Mouse (Mus musculus): Measurements from ENCODE around the gene Pstk.

GRCm38 (mm10) chr7:131424912-131425311, 54.0 kb downstream of the Pstk start:
- TF ChIP-seq CTCF (IDR thresholded peaks at IDR 0.05; ENCODE audit: borderline replicate concordance, extremely low read depth, insufficient read depth, insufficient read length) (no peak), POLR2A (IDR thresholded peaks at IDR 0.05; ENCODE audit: borderline replicate concordance, extremely low read depth, insufficient read depth, insufficient read length, poor library complexity, severe bottlenecking) (no peak)
